Mouse (Mus musculus): ENCODE results near the gene Bach2. TPM values are rescaled to one million over a fixed set of nuclear protein-coding genes. Genes with fewer than 3 reads are reported as not detected.

The Bach2 gene
- polyA plus RNA-seq, 1 experiment from 2014 or later = 7.3 TPM

- Histone ChIP-seq H3K4me3 (ENCODE audit: low read depth, low read length) (no peak overlapping the region), H3K4me1 (ENCODE audit: control insufficient read depth, insufficient read depth, low read length) (peaks cover 8% of the 10 kb centered on the region), H3K36me3 (ENCODE audit: control insufficient read depth, insufficient read depth, low read length) (no peaks in the 10 kb centered on the region), H3K27ac (replicated peaks; ENCODE audit: low read depth, low read length) (no peak overlapping the region), H3K27me3 (replicated peaks; ENCODE audit: control insufficient read depth, insufficient read depth, low read length) (no peaks in the 10 kb centered on the region), H3K4me2 (ENCODE audit: low read depth, low read length) (no peak overlapping the region), H3K9me3 (ENCODE audit: control insufficient read depth, low read length) (no peaks in the 10 kb centered on the region), H3K9ac (ENCODE audit: low read depth, low read length) (no peak overlapping the region)
- 83% methylated on average over 6 of the region's 6 CpGs for whole genome bisulfite sequencing
- no peak for DNase-seq (ENCODE audit: low spot score)
- ATAC-seq (ENCODE audit: low read depth) = no peak
Observed at GRCm38 (mm10) chr4:32281306-32281705, 42.7 kb downstream of the Bach2 start.

GRCm38 (mm10) chr4:32286405-32286804 lies 47.8 kb downstream of the Bach2 start:
- Histone ChIP-seq H3K36me3 (ENCODE audit: control insufficient read depth, insufficient read depth, low read length) (no peaks in the 10 kb centered on the region), H3K27me3 (replicated peaks; ENCODE audit: control insufficient read depth, insufficient read depth, low read length) (no peaks in the 10 kb centered on the region), H3K9ac (ENCODE audit: low read depth, low read length) (no peak overlapping the region), H3K9me3 (ENCODE audit: control insufficient read depth, low read length) (no peaks in the 10 kb centered on the region), H3K4me1 (ENCODE audit: control insufficient read depth, insufficient read depth, low read length) (peaks cover 16% of the 10 kb centered on the region), H3K27ac (replicated peaks; ENCODE audit: low read depth, low read length) (no peak overlapping the region), H3K4me3 (ENCODE audit: low read depth, low read length) (no peak overlapping the region), H3K4me2 (ENCODE audit: low read depth, low read length) (no peak overlapping the region)
- WGBS = 76% methylated on average over 8 of the region's 8 CpGs
- no peak for ATAC-seq (ENCODE audit: low read depth)
- no peak for DNase-seq (ENCODE audit: low spot score)

GRCm38 (mm10) chr4:32288036-32288860 lies 49.6 kb downstream of the Bach2 start:
- no peaks in the 10 kb centered on the region for H3K36me3 ChIP-seq (ENCODE audit: control insufficient read depth, insufficient read depth, low read length)
- no peak overlapping the region for H3K4me3 ChIP-seq (ENCODE audit: low read depth, low read length)
- no peak overlapping the region for H3K27ac ChIP-seq (replicated peaks; ENCODE audit: low read depth, low read length)
- peak; percentile 79 for DNase-seq (ENCODE audit: low spot score)
- no peak for ATAC-seq (ENCODE audit: low read depth)
- H3K9ac ChIP-seq (ENCODE audit: low read depth, low read length) = no peak overlapping the region
- no peak overlapping the region for H3K4me2 ChIP-seq (ENCODE audit: low read depth, low read length)
- peaks cover 24% of the 10 kb centered on the region for H3K4me1 ChIP-seq (ENCODE audit: control insufficient read depth, insufficient read depth, low read length)
- WGBS = 35% methylated on average over 11 of the region's 11 CpGs
- no peaks in the 10 kb centered on the region for H3K27me3 ChIP-seq (replicated peaks; ENCODE audit: control insufficient read depth, insufficient read depth, low read length)
- H3K9me3 ChIP-seq (ENCODE audit: control insufficient read depth, low read length) = no peaks in the 10 kb centered on the region

- H3K27me3 ChIP-seq (replicated peaks; ENCODE audit: control insufficient read depth, insufficient read depth, low read length) = no peaks in the 10 kb centered on the region
- H3K36me3 ChIP-seq (ENCODE audit: control insufficient read depth, insufficient read depth, low read length) = no peaks in the 10 kb centered on the region
- peaks cover 36% of the 10 kb centered on the region for H3K4me1 ChIP-seq (ENCODE audit: control insufficient read depth, insufficient read depth, low read length)
- H3K27ac ChIP-seq (replicated peaks; ENCODE audit: low read depth, low read length) = no peak overlapping the region
- H3K4me2 ChIP-seq (ENCODE audit: low read depth, low read length) = no peak overlapping the region
- ATAC-seq (ENCODE audit: low read depth) (no peak), DNase-seq (ENCODE audit: low spot score) (no peak)
- no peak overlapping the region for H3K9ac ChIP-seq (ENCODE audit: low read depth, low read length)
- H3K4me3 ChIP-seq (ENCODE audit: low read depth, low read length) = no peak overlapping the region
- WGBS = 67% methylated on average over 6 of the region's 6 CpGs
- H3K9me3 ChIP-seq (ENCODE audit: control insufficient read depth, low read length) = no peaks in the 10 kb centered on the region
Observed at GRCm38 (mm10) chr4:32289845-32290244, 51.2 kb downstream of the Bach2 start.

- WGBS = 76% methylated on average over 4 of the region's 4 CpGs
- ATAC-seq (ENCODE audit: low read depth) (no peak), DNase-seq (ENCODE audit: low spot score) (no peak)
- no peak overlapping the region for H3K9ac ChIP-seq (ENCODE audit: low read depth, low read length)
- H3K27me3 ChIP-seq (replicated peaks; ENCODE audit: control insufficient read depth, insufficient read depth, low read length) = no peaks in the 10 kb centered on the region
- H3K4me2 ChIP-seq (ENCODE audit: low read depth, low read length) = no peak overlapping the region
- H3K9me3 ChIP-seq (ENCODE audit: control insufficient read depth, low read length) = no peaks in the 10 kb centered on the region
- H3K4me1 ChIP-seq (ENCODE audit: control insufficient read depth, insufficient read depth, low read length) = peaks cover 36% of the 10 kb centered on the region
- H3K36me3 ChIP-seq (ENCODE audit: control insufficient read depth, insufficient read depth, low read length) = no peaks in the 10 kb centered on the region
- no peak overlapping the region for H3K4me3 ChIP-seq (ENCODE audit: low read depth, low read length)
- no peak overlapping the region for H3K27ac ChIP-seq (replicated peaks; ENCODE audit: low read depth, low read length)
Observed at GRCm38 (mm10) chr4:32291406-32291805, 52.8 kb downstream of the Bach2 start.

GRCm38 (mm10) chr4:32293686-32294265 lies 55.2 kb downstream of the Bach2 start:
- Histone ChIP-seq H3K27me3 (replicated peaks; ENCODE audit: control insufficient read depth, insufficient read depth, low read length) (no peaks in the 10 kb centered on the region), H3K36me3 (ENCODE audit: control insufficient read depth, insufficient read depth, low read length) (no peaks in the 10 kb centered on the region), H3K27ac (replicated peaks; ENCODE audit: low read depth, low read length) (no peak overlapping the region), H3K9ac (ENCODE audit: low read depth, low read length) (no peak overlapping the region), H3K9me3 (ENCODE audit: control insufficient read depth, low read length) (no peaks in the 10 kb centered on the region), H3K4me3 (ENCODE audit: low read depth, low read length) (no peak overlapping the region), H3K4me1 (ENCODE audit: control insufficient read depth, insufficient read depth, low read length) (peaks cover 42% of the 10 kb centered on the region), H3K4me2 (ENCODE audit: low read depth, low read length) (no peak overlapping the region)
- peak; percentile 67 for DNase-seq (ENCODE audit: low spot score)
- WGBS = 38% methylated on average over 7 of the region's 7 CpGs
- no peak for ATAC-seq (ENCODE audit: low read depth)

GRCm38 (mm10) chr4:32297071-32297671 lies 58.6 kb downstream of the Bach2 start:
- Histone ChIP-seq H3K4me2 (ENCODE audit: low read depth, low read length) (no peak overlapping the region), H3K4me3 (ENCODE audit: low read depth, low read length) (no peak overlapping the region), H3K27ac (replicated peaks; ENCODE audit: low read depth, low read length) (peak overlapping the region; percentile 61), H3K36me3 (ENCODE audit: control insufficient read depth, insufficient read depth, low read length) (no peaks in the 10 kb centered on the region), H3K9ac (ENCODE audit: low read depth, low read length) (no peak overlapping the region), H3K9me3 (ENCODE audit: control insufficient read depth, low read length) (no peaks in the 10 kb centered on the region), H3K27me3 (replicated peaks; ENCODE audit: control insufficient read depth, insufficient read depth, low read length) (no peaks in the 10 kb centered on the region), H3K4me1 (ENCODE audit: control insufficient read depth, insufficient read depth, low read length) (peaks cover 52% of the 10 kb centered on the region)
- 20% methylated on average over 6 of the region's 6 CpGs for WGBS
- peak; percentile 44 for DNase-seq (ENCODE audit: low spot score)
- peak; percentile 69 for ATAC-seq (ENCODE audit: low read depth)

GRCm38 (mm10) chr4:32299221-32299620 lies 60.6 kb downstream of the Bach2 start:
- no peaks in the 10 kb centered on the region for H3K36me3 ChIP-seq (ENCODE audit: control insufficient read depth, insufficient read depth, low read length)
- H3K4me2 ChIP-seq (ENCODE audit: low read depth, low read length) = no peak overlapping the region
- H3K27me3 ChIP-seq (replicated peaks; ENCODE audit: control insufficient read depth, insufficient read depth, low read length) = no peaks in the 10 kb centered on the region
- no peak for DNase-seq (ENCODE audit: low spot score)
- no peak overlapping the region for H3K27ac ChIP-seq (replicated peaks; ENCODE audit: low read depth, low read length)
- ATAC-seq (ENCODE audit: low read depth) = no peak
- 28% methylated on average over 3 of the region's 3 CpGs for WGBS
- peaks cover 51% of the 10 kb centered on the region for H3K4me1 ChIP-seq (ENCODE audit: control insufficient read depth, insufficient read depth, low read length)
- H3K4me3 ChIP-seq (ENCODE audit: low read depth, low read length) = no peak overlapping the region
- H3K9me3 ChIP-seq (ENCODE audit: control insufficient read depth, low read length) = no peaks in the 10 kb centered on the region
- H3K9ac ChIP-seq (ENCODE audit: low read depth, low read length) = no peak overlapping the region
